Mouse (Mus musculus) limb, embryonic 10.5 days (tissue): ENCODE measurements around the gene Tmem88. TPM values are rescaled to one million over a fixed set of nuclear protein-coding genes. Genes with fewer than 3 reads are reported as not detected.

ENCODE experiments used
- DNase-seq: peaks from one replicate; pipeline ENCODE4 v3.0.0-alpha.2; 2017; ENCODE audit warnings: low spot score
- H3K27ac ChIP-seq: fragments of 300-500 bp; sonication (generic); 2 replicates; pipeline ENCODE4 v1.5.1; 2016; ENCODE audit warnings: mild to moderate bottlenecking
- H3K27me3 ChIP-seq: fragments of 300-500 bp; sonication (generic); 2 replicates; pipeline ENCODE4 v1.6.1; 2016; ENCODE audit warnings: low read depth, mild to moderate bottlenecking; ENCODE audit not compliant: poor library complexity, severe bottlenecking
- H3K36me3 ChIP-seq: fragments of 300-500 bp; sonication (generic); 2 replicates; pipeline ENCODE4 v1.6.1; 2016; ENCODE audit warnings: mild to moderate bottlenecking, moderate library complexity
- H3K4me1 ChIP-seq: fragments of 300-500 bp; sonication (generic); 2 replicates; pipeline ENCODE4 v1.6.1; 2016
- H3K4me3 ChIP-seq: fragments of 300-500 bp; sonication (generic); 2 replicates; pipeline ENCODE4 v1.5.1; 2016; ENCODE audit warnings: mild to moderate bottlenecking, moderate library complexity
- H3K9me3 ChIP-seq: fragments of 300-500 bp; sonication (generic); replicated peaks from 2 replicates; pipeline ENCODE4 v1.6.1; 2016; ENCODE audit warnings: mild to moderate bottlenecking
- WGBS: fragments of 180-500 bp; shearing (Covaris S2); methylation state at CpG from one replicate; pipeline ENCODE4 v1.1.7; 2016; 5-methylcytosine and 5-hydroxymethylcytosine counted together
- polyA plus RNA-seq: library from polyadenylated mRNA; unstranded; fragments of >200 nt; fragmentation: Nextera tagmentation; extraction: Ambion mirVana; gene quantifications from 2 replicates; pipeline ENCODE4 v1.2.1, GENCODE M21; 2016

Tmem88 gene
- 23.0 and 24.7 TPM in 2 replicates for polyA plus RNA-seq

- Histone ChIP-seq H3K27me3 (peaks cover 13% of the 10 kb centered on the region; the same call in 1 of the 2 replicates), H3K4me1 (peaks cover 62% of the 10 kb centered on the region), H3K9me3 (no peaks in the 10 kb centered on the region), H3K36me3 (peaks cover 39% of the 10 kb centered on the region), H3K4me3 (peak within 1 kb of the TSS; percentile 69), H3K27ac (peak within 1 kb of the TSS; percentile 98)
- 6% methylated on average over 16 of the region's 16 CpGs for WGBS
- DNase-seq = no peak
Observed at GRCm38 (mm10) chr11:69398059-69398458, at the start of gene Tmem88. Gene Tmem88 (minus strand): TSS chr11:69398234.

GRCm38 (mm10) chr11:69447299-69447698, 49.3 kb upstream of the Tmem88 start:
- Histone ChIP-seq H3K4me3 (no peak overlapping the region), H3K27ac (no peak overlapping the region), H3K9me3 (no peaks in the 10 kb centered on the region), H3K36me3 (no peaks in the 10 kb centered on the region), H3K4me1 (peaks cover 12% of the 10 kb centered on the region), H3K27me3 (no peaks in the 10 kb centered on the region)
- DNase-seq = no peak
- WGBS = 90% methylated on average over 7 of the region's 7 CpGs

- Histone ChIP-seq H3K4me1 (peaks cover 8% of the 10 kb centered on the region; the same call in 1 of the 2 replicates), H3K4me3 (no peak overlapping the region), H3K36me3 (no peaks in the 10 kb centered on the region), H3K27me3 (no peaks in the 10 kb centered on the region), H3K9me3 (no peaks in the 10 kb centered on the region), H3K27ac (no peak overlapping the region)
- WGBS = 33% methylated on average over 5 of the region's 5 CpGs
- DNase-seq = no peak
Observed at GRCm38 (mm10) chr11:69443328-69443727, 45.3 kb upstream of the Tmem88 start.

GRCm38 (mm10) chr11:69437291-69437690, 39.3 kb upstream of the Tmem88 start:
- H3K27me3 ChIP-seq = no peaks in the 10 kb centered on the region
- no peak overlapping the region for H3K27ac ChIP-seq
- WGBS = 26% methylated on average over 3 of the region's 3 CpGs
- DNase-seq = no peak
- H3K9me3 ChIP-seq = no peaks in the 10 kb centered on the region
- peaks cover 4% of the 10 kb centered on the region for H3K4me1 ChIP-seq
- no peaks in the 10 kb centered on the region for H3K36me3 ChIP-seq
- no peak overlapping the region for H3K4me3 ChIP-seq

GRCm38 (mm10) chr11:69433189-69433588, 35.2 kb upstream of the Tmem88 start:
- peak overlapping the region; percentile 36; the same call in 1 of the 2 replicates for H3K27ac ChIP-seq
- H3K36me3 ChIP-seq = no peaks in the 10 kb centered on the region
- DNase-seq = no peak
- no peaks in the 10 kb centered on the region for H3K9me3 ChIP-seq
- no peak overlapping the region for H3K4me3 ChIP-seq
- 71% methylated on average over 6 of the region's 6 CpGs for WGBS
- no peaks in the 10 kb centered on the region for H3K27me3 ChIP-seq
- peaks cover 20% of the 10 kb centered on the region for H3K4me1 ChIP-seq

- WGBS = 79% methylated on average over 11 of the region's 11 CpGs
- no peak for DNase-seq
- H3K27ac ChIP-seq = 0 out of 2 replicates have a peak overlapping the region, but pooled peaks have one; percentile 28
- peaks cover 20% of the 10 kb centered on the region for H3K4me1 ChIP-seq
- H3K9me3 ChIP-seq = no peaks in the 10 kb centered on the region
- H3K36me3 ChIP-seq = no peaks in the 10 kb centered on the region
- no peaks in the 10 kb centered on the region for H3K27me3 ChIP-seq
- no peak overlapping the region for H3K4me3 ChIP-seq
Observed at GRCm38 (mm10) chr11:69432640-69432982, 34.6 kb upstream of the Tmem88 start.

GRCm38 (mm10) chr11:69431829-69432639, 34.0 kb upstream of the Tmem88 start:
- Histone ChIP-seq H3K9me3 (no peaks in the 10 kb centered on the region), H3K27ac (no peak overlapping the region), H3K36me3 (no peaks in the 10 kb centered on the region), H3K4me3 (no peak overlapping the region), H3K4me1 (peaks cover 20% of the 10 kb centered on the region), H3K27me3 (no peaks in the 10 kb centered on the region)
- WGBS = 43% methylated on average over 11 of the region's 11 CpGs
- peak; percentile 78 for DNase-seq

- no peaks in the 10 kb centered on the region for H3K36me3 ChIP-seq
- H3K27me3 ChIP-seq = no peaks in the 10 kb centered on the region
- 92% methylated on average over 15 of the region's 15 CpGs for WGBS
- DNase-seq = no peak
- 0 out of 2 replicates have a peak overlapping the region, but pooled peaks have one; percentile 1 for H3K27ac ChIP-seq
- H3K4me3 ChIP-seq = no peak overlapping the region
- peaks cover 20% of the 10 kb centered on the region for H3K4me1 ChIP-seq
- no peaks in the 10 kb centered on the region for H3K9me3 ChIP-seq
Observed at GRCm38 (mm10) chr11:69430631-69431030, 32.6 kb upstream of the Tmem88 start.

- 62% methylated on average over 2 of the region's 2 CpGs for WGBS
- peaks cover under 1% of the 10 kb centered on the region; the same call in 1 of the 2 replicates for H3K27me3 ChIP-seq
- H3K4me3 ChIP-seq = no peak overlapping the region
- no peak overlapping the region for H3K27ac ChIP-seq
- no peaks in the 10 kb centered on the region for H3K36me3 ChIP-seq
- no peaks in the 10 kb centered on the region for H3K9me3 ChIP-seq
- no peak for DNase-seq
- peaks cover 20% of the 10 kb centered on the region for H3K4me1 ChIP-seq
Observed at GRCm38 (mm10) chr11:69429313-69429712, 31.3 kb upstream of the Tmem88 start.

- H3K9me3 ChIP-seq = no peaks in the 10 kb centered on the region
- H3K27me3 ChIP-seq = peaks cover 6% of the 10 kb centered on the region; the same call in 1 of the 2 replicates
- no peak overlapping the region for H3K4me3 ChIP-seq
- DNase-seq = no peak
- no peaks in the 10 kb centered on the region for H3K36me3 ChIP-seq
- no peak overlapping the region for H3K27ac ChIP-seq
- H3K4me1 ChIP-seq = peaks cover 20% of the 10 kb centered on the region
- 22% methylated on average over 4 of the region's 4 CpGs for WGBS
Observed at GRCm38 (mm10) chr11:69428751-69429150, 30.7 kb upstream of the Tmem88 start.

- no peak for DNase-seq
- H3K27me3 ChIP-seq = peaks cover 31% of the 10 kb centered on the region
- H3K27ac ChIP-seq = no peak overlapping the region
- peaks cover 19% of the 10 kb centered on the region for H3K4me1 ChIP-seq
- H3K36me3 ChIP-seq = no peaks in the 10 kb centered on the region
- no peaks in the 10 kb centered on the region for H3K9me3 ChIP-seq
- 81% methylated on average over 2 of the region's 2 CpGs for WGBS
- H3K4me3 ChIP-seq = no peak overlapping the region
Observed at GRCm38 (mm10) chr11:69426246-69426645, 28.2 kb upstream of the Tmem88 start.

GRCm38 (mm10) chr11:69423885-69424284, 25.9 kb upstream of the Tmem88 start:
- no peaks in the 10 kb centered on the region for H3K36me3 ChIP-seq
- 81% methylated on average over 6 of the region's 6 CpGs for WGBS
- no peak for DNase-seq
- peaks cover 38% of the 10 kb centered on the region for H3K27me3 ChIP-seq
- H3K4me3 ChIP-seq = no peak overlapping the region
- no peaks in the 10 kb centered on the region for H3K9me3 ChIP-seq
- no peak overlapping the region for H3K27ac ChIP-seq
- peaks cover 36% of the 10 kb centered on the region for H3K4me1 ChIP-seq

GRCm38 (mm10) chr11:69422842-69423241, 24.8 kb upstream of the Tmem88 start:
- WGBS = 86% methylated on average over 10 of the region's 10 CpGs
- no peak overlapping the region for H3K27ac ChIP-seq
- H3K4me3 ChIP-seq = no peak overlapping the region
- H3K27me3 ChIP-seq = peaks cover 38% of the 10 kb centered on the region
- no peak for DNase-seq
- H3K4me1 ChIP-seq = peaks cover 39% of the 10 kb centered on the region
- no peaks in the 10 kb centered on the region for H3K36me3 ChIP-seq
- no peaks in the 10 kb centered on the region for H3K9me3 ChIP-seq
